Mouse (Mus musculus): ENCODE measurements around the gene Tub. TPM values are rescaled to one million over a fixed set of nuclear protein-coding genes. Genes with fewer than 3 reads are reported as not detected.
A peak's percentile ranks its signal among the peaks of the same experiment; 100 is the strongest.

The Tub gene
- 5.2 and 6.3 TPM in 2 replicates for polyA plus RNA-seq (2014; fragmentation: Nextera tagmentation; extraction: Ambion mirVana)

- no peak within 1 kb of the TSS for H3K27ac ChIP-seq (ENCODE audit: low read depth)
- 0 out of 2 replicates have a peak, but pooled peaks cover 6% of the 10 kb centered on the region for H3K36me3 ChIP-seq (ENCODE audit: control insufficient read depth, insufficient read depth, low read length)
- peak within 1 kb of the TSS; percentile 86 for H3K4me2 ChIP-seq (ENCODE audit: low read length)
- H3K27me3 ChIP-seq (replicated peaks; ENCODE audit: control insufficient read depth, insufficient read depth, low read length), result peaks cover 48% of the 10 kb centered on the region
- peak within 1 kb of the TSS; percentile 44 for H3K4me3 ChIP-seq (ENCODE audit: low read depth, low read length)
- peaks cover 6% of the 10 kb centered on the region; the same call in 1 of the 2 replicates for H3K4me1 ChIP-seq (replicated peaks; ENCODE audit: control insufficient read depth, insufficient read depth, low read length)
- under 1% methylated on average over 44 of the region's 44 CpGs for WGBS
- H3K9me3 ChIP-seq (ENCODE audit: control insufficient read depth, low read length), result no peaks in the 10 kb centered on the region
- DNase-seq (ENCODE audit: low spot score), result peak; percentile 78
- ATAC-seq (replicated peaks; ENCODE audit: low FRiP score, low TSS enrichment, low read depth), result peak; percentile 57
- H3K9ac ChIP-seq (ENCODE audit: low read length), result 0 out of 2 replicates have a peak within 1 kb of the TSS, but pooled peaks have one; percentile 20
These were observed at the start of gene Tub for GRCm38 (mm10) chr7:108950312-108950761. Gene Tub (plus strand): TSS chr7:108950338.

- Histone ChIP-seq H3K27ac (ENCODE audit: low read depth) (no peak overlapping the region), H3K27me3 (replicated peaks; ENCODE audit: control insufficient read depth, insufficient read depth, low read length) (no peaks in the 10 kb centered on the region), H3K4me1 (replicated peaks; ENCODE audit: control insufficient read depth, insufficient read depth, low read length) (no peaks in the 10 kb centered on the region), H3K36me3 (ENCODE audit: control insufficient read depth, insufficient read depth, low read length) (no peaks in the 10 kb centered on the region), H3K4me2 (ENCODE audit: low read length) (no peak overlapping the region), H3K9ac (ENCODE audit: low read length) (no peak overlapping the region), H3K4me3 (ENCODE audit: low read depth, low read length) (no peak overlapping the region), H3K9me3 (ENCODE audit: control insufficient read depth, low read length) (no peaks in the 10 kb centered on the region)
- no peak for DNase-seq (ENCODE audit: low spot score)
- WGBS, result 82% methylated on average over 2 of the region's 2 CpGs
- no peak for ATAC-seq (replicated peaks; ENCODE audit: low FRiP score, low TSS enrichment, low read depth)
These were observed 46.2 kb upstream of the Tub start for GRCm38 (mm10) chr7:108903969-108904368.

- ATAC-seq (replicated peaks; ENCODE audit: low FRiP score, low TSS enrichment, low read depth), result no peak
- WGBS, result 71% methylated on average over 4 of the region's 4 CpGs
These were observed 23.1 kb upstream of the Tub start for GRCm38 (mm10) chr7:108927043-108927442.

GRCm38 (mm10) chr7:108928280-108929188 lies 21.6 kb upstream of the Tub start:
- Histone ChIP-seq H3K27ac (ENCODE audit: low read depth) (no peak overlapping the region), H3K9ac (ENCODE audit: low read length) (no peak overlapping the region), H3K27me3 (replicated peaks; ENCODE audit: control insufficient read depth, insufficient read depth, low read length) (no peaks in the 10 kb centered on the region), H3K9me3 (ENCODE audit: control insufficient read depth, low read length) (no peaks in the 10 kb centered on the region), H3K4me3 (ENCODE audit: low read depth, low read length) (no peak overlapping the region), H3K4me1 (replicated peaks; ENCODE audit: control insufficient read depth, insufficient read depth, low read length) (no peaks in the 10 kb centered on the region), H3K36me3 (ENCODE audit: control insufficient read depth, insufficient read depth, low read length) (no peaks in the 10 kb centered on the region), H3K4me2 (ENCODE audit: low read length) (no peak overlapping the region)
- WGBS, result 81% methylated on average over 11 of the region's 11 CpGs
- no peak for ATAC-seq (replicated peaks; ENCODE audit: low FRiP score, low TSS enrichment, low read depth)
- peak; percentile 25 for DNase-seq (ENCODE audit: low spot score)

More at GRCm38 (mm10) chr7:108927043-108927442, 23.1 kb upstream of the Tub start:
- no peaks in the 10 kb centered on the region for H3K36me3 ChIP-seq (ENCODE audit: control insufficient read depth, insufficient read depth, low read length)
- no peak overlapping the region for H3K27ac ChIP-seq (ENCODE audit: low read depth)
- H3K9ac ChIP-seq (ENCODE audit: low read length), result no peak overlapping the region
- H3K27me3 ChIP-seq (replicated peaks; ENCODE audit: control insufficient read depth, insufficient read depth, low read length), result no peaks in the 10 kb centered on the region
- H3K4me3 ChIP-seq (ENCODE audit: low read depth, low read length), result no peak overlapping the region
- H3K9me3 ChIP-seq (ENCODE audit: control insufficient read depth, low read length), result no peaks in the 10 kb centered on the region
- DNase-seq (ENCODE audit: low spot score), result no peak
- no peaks in the 10 kb centered on the region for H3K4me1 ChIP-seq (replicated peaks; ENCODE audit: control insufficient read depth, insufficient read depth, low read length)
- no peak overlapping the region for H3K4me2 ChIP-seq (ENCODE audit: low read length)

GRCm38 (mm10) chr7:108929726-108930393 lies 20.3 kb upstream of the Tub start, which contains the start of gene Nlrp10:
Gene Nlrp10 (minus strand): TSS chr7:108930178.
- no peak within 1 kb of the TSS for H3K4me2 ChIP-seq (ENCODE audit: low read length)

GRCm38 (mm10) chr7:108933794-108934731 lies 16.1 kb upstream of the Tub start, which contains the start of gene Eif3f:
Gene Eif3f (plus strand): TSS chr7:108934417.
- DNase-seq (ENCODE audit: low spot score), result peak; percentile 96
- peaks cover 12% of the 10 kb centered on the region for H3K4me1 ChIP-seq (replicated peaks; ENCODE audit: control insufficient read depth, insufficient read depth, low read length)
- peak; percentile 99 for ATAC-seq (replicated peaks; ENCODE audit: low FRiP score, low TSS enrichment, low read depth)
- H3K4me3 ChIP-seq (ENCODE audit: low read depth, low read length), result peak within 1 kb of the TSS; percentile 98
- H3K27ac ChIP-seq (ENCODE audit: low read depth), result peak within 1 kb of the TSS; percentile 73; the same call in 1 of the 2 replicates
- H3K36me3 ChIP-seq (ENCODE audit: control insufficient read depth, insufficient read depth, low read length), result peaks cover 26% of the 10 kb centered on the region
- H3K9me3 ChIP-seq (ENCODE audit: control insufficient read depth, low read length), result no peaks in the 10 kb centered on the region
- peak within 1 kb of the TSS; percentile 96 for H3K4me2 ChIP-seq (ENCODE audit: low read length)
- WGBS, result 2% methylated on average over 50 of the region's 50 CpGs
- H3K27me3 ChIP-seq (replicated peaks; ENCODE audit: control insufficient read depth, insufficient read depth, low read length), result no peaks in the 10 kb centered on the region
- H3K9ac ChIP-seq (ENCODE audit: low read length), result peak within 1 kb of the TSS; percentile 92

More at GRCm38 (mm10) chr7:108929726-108930393, 20.3 kb upstream of the Tub start, which contains the start of gene Nlrp10:
- Histone ChIP-seq H3K9ac (ENCODE audit: low read length) (no peak within 1 kb of the TSS), H3K4me1 (replicated peaks; ENCODE audit: control insufficient read depth, insufficient read depth, low read length) (no peaks in the 10 kb centered on the region), H3K27ac (ENCODE audit: low read depth) (no peak within 1 kb of the TSS), H3K36me3 (ENCODE audit: control insufficient read depth, insufficient read depth, low read length) (no peaks in the 10 kb centered on the region), H3K27me3 (replicated peaks; ENCODE audit: control insufficient read depth, insufficient read depth, low read length) (no peaks in the 10 kb centered on the region), H3K4me3 (ENCODE audit: low read depth, low read length) (no peak within 1 kb of the TSS), H3K9me3 (ENCODE audit: control insufficient read depth, low read length) (no peaks in the 10 kb centered on the region)
- DNase-seq (ENCODE audit: low spot score), result no peak
- 75% methylated on average over 6 of the region's 6 CpGs for WGBS
- no peak for ATAC-seq (replicated peaks; ENCODE audit: low FRiP score, low TSS enrichment, low read depth)

- H3K4me1 ChIP-seq (replicated peaks; ENCODE audit: control insufficient read depth, insufficient read depth, low read length), result peaks cover 12% of the 10 kb centered on the region
- H3K27ac ChIP-seq (ENCODE audit: low read depth), result peak overlapping the region; percentile 73; the same call in 1 of the 2 replicates
- no peaks in the 10 kb centered on the region for H3K27me3 ChIP-seq (replicated peaks; ENCODE audit: control insufficient read depth, insufficient read depth, low read length)
- H3K4me2 ChIP-seq (ENCODE audit: low read length), result peak overlapping the region; percentile 96
- DNase-seq (ENCODE audit: low spot score) (no peak), ATAC-seq (replicated peaks; ENCODE audit: low FRiP score, low TSS enrichment, low read depth) (no peak)
- WGBS, result 4% methylated on average over 8 of the region's 8 CpGs
- H3K9ac ChIP-seq (ENCODE audit: low read length), result peak overlapping the region; percentile 92
- H3K9me3 ChIP-seq (ENCODE audit: control insufficient read depth, low read length), result no peaks in the 10 kb centered on the region
- H3K4me3 ChIP-seq (ENCODE audit: low read depth, low read length), result peak overlapping the region; percentile 98
- H3K36me3 ChIP-seq (ENCODE audit: control insufficient read depth, insufficient read depth, low read length), result peaks cover 33% of the 10 kb centered on the region
These were observed 15.3 kb upstream of the Tub start for GRCm38 (mm10) chr7:108934836-108935235.

All from intestine, embryonic 14.5 days (tissue).